Mouse (Mus musculus) intestine, embryonic 16.5 days (tissue): ENCODE measurements around the gene Smpdl3a. TPM values are rescaled to one million over a fixed set of nuclear protein-coding genes. Genes with fewer than 3 reads are reported as not detected.

Experiments
- ATAC-seq: fragments of 200-750 bp; cut with Nextera tagmentation; 2 replicates; pipeline ENCODE4 v1.8.0; 2017; ENCODE audit warnings: moderate TSS enrichment, moderate library complexity
- H3K27ac ChIP-seq: fragments of 300-500 bp; sonication (generic); 2 replicates; pipeline ENCODE4 v1.5.1; 2014; ENCODE audit warnings: mild to moderate bottlenecking, low read length
- H3K27me3 ChIP-seq: fragments of 300-500 bp; sonication (generic); replicated peaks from 2 replicates; pipeline ENCODE4 v1.6.1; 2014; ENCODE audit warnings: low read length, control low read depth, mixed read lengths; ENCODE audit not compliant: control insufficient read depth, insufficient read depth
- H3K36me3 ChIP-seq: fragments of 300-500 bp; sonication (generic); 2 replicates; pipeline ENCODE4 v1.6.1; 2014; ENCODE audit warnings: low read length, control low read depth; ENCODE audit not compliant: control insufficient read depth, insufficient read depth
- H3K4me1 ChIP-seq: fragments of 300-500 bp; sonication (generic); 2 replicates; pipeline ENCODE4 v1.6.1; 2014; ENCODE audit warnings: low read length, control low read depth, mixed read lengths; ENCODE audit not compliant: control insufficient read depth, insufficient read depth
- H3K4me2 ChIP-seq: fragments of 300-500 bp; sonication (generic); 2 replicates; pipeline ENCODE4 v1.6.1; 2014; ENCODE audit warnings: low read depth, low read length, control low read depth
- H3K4me3 ChIP-seq: fragments of 300-500 bp; sonication (generic); 2 replicates; pipeline ENCODE4 v1.5.1; 2014; ENCODE audit warnings: mild to moderate bottlenecking, low read length
- H3K9ac ChIP-seq: fragments of 300-500 bp; sonication (generic); 2 replicates; pipeline ENCODE4 v1.6.1; 2014; ENCODE audit warnings: low read depth, low read length
- H3K9me3 ChIP-seq: fragments of 300-500 bp; sonication (generic); 2 replicates; pipeline ENCODE4 v1.6.1; 2016; ENCODE audit warnings: low read length, control low read depth; ENCODE audit not compliant: control insufficient read depth
- WGBS: fragments of 180-500 bp; shearing (Covaris S2); extraction: QIAGEN DNeasy Blood & Tissue Kit; methylation state at CpG from one replicate; pipeline ENCODE4 v1.1.7; 2014; 5-methylcytosine and 5-hydroxymethylcytosine counted together
- polyA plus RNA-seq: library from polyadenylated mRNA; unstranded; fragments of >200 nt; fragmentation: Nextera tagmentation; extraction: Ambion mirVana; gene quantifications from 2 replicates; pipeline ENCODE4 v1.2.1, GENCODE M21; 2015

The Smpdl3a gene
- polyA plus RNA-seq, 1 experiment from 2014 or later, result 81.6 TPM

DNA sequence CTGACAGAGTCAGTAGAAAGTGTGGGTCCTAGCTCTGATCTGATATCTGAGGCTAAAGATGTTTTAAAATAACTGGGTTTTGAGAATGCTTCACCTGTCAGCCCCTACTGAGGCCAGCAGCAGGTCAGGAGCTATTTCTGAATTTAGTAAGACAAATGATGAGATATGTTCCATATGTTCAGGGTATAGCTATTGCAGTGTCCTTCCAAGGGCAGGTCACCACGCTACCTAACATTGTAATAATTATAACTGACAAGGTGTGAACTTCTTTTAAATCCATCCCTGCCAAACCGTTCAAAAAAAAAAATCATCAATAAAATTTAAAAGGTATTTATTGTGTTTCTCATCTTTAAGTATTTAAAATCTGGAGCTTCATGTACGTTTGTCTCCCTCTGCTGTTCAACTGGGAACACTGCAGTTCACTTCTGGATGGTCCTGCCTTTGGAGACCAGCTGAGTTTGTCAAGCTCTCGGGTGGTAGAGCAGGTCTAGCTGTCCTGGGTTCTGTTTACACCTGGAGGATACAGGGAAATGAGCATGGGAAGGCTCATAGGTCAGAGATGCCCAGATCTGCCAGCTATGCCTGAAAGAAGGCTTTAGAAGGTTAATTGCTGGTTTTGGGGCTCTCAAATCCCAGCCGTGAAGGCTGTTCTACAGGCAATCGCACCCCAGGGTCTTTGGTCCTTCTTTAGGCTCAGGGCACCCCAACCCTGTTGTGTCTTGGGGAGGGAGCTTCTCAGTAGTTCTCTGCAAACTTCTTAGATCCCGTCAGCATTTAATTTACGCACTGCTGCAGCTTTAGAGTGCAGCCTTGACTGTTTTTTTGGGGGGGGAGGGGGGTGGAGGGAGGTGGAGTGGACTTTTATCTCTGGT is 47.7 kb downstream of the Smpdl3a start:
- H3K4me3 ChIP-seq, result no peak overlapping the region
- no peaks in the 10 kb centered on the region for H3K9me3 ChIP-seq
- no peak overlapping the region for H3K9ac ChIP-seq

DNA sequence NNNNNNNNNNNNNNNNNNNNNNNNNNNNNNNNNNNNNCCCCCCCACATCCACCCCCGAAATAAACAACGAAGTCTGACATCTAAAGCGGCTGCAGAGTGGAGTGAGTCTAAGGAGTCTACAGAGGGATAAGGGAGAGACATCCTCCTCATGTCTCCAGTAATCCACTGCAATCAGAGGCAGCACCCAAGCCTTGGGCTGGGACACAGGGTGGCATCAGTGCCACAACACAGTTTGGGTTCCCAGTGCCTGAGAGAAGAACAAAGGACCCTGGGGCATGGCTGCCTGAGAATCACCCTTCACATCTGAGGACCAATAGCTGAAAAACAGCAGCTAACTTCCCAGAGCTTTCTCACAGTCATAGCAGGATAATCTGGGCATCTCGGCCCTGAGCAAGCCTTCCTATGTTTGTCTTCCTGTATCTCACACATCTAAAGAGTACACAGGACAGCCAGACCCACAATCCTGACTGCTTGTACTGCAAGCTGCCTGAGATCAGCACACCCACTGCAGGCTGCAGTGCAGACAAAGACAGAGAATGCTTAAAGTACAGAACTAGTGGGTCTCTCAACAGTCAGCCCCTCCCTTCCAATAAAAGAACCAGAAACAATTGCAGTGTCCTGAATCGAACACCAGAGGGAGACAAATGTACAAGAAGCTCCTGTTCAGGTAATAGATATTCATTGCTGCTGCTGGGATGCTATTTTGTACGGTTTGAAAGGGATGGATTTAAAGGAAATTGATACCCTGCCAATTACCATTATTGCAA is 54.0 kb downstream of the Smpdl3a start:
- no peak overlapping the region for H3K9ac ChIP-seq
- H3K4me2 ChIP-seq, result no peak overlapping the region
- no peaks in the 10 kb centered on the region for H3K36me3 ChIP-seq
- H3K4me1 ChIP-seq, result no peaks in the 10 kb centered on the region
- H3K9me3 ChIP-seq, result no peaks in the 10 kb centered on the region
- no peaks in the 10 kb centered on the region for H3K27me3 ChIP-seq
- ATAC-seq, result no peak
- no peak overlapping the region for H3K27ac ChIP-seq
- H3K4me3 ChIP-seq, result no peak overlapping the region
- 48% methylated on average over 5 of the region's 6 CpGs for WGBS

More for the DNA sequence above, 47.7 kb downstream of the Smpdl3a start:
- Histone ChIP-seq H3K27me3 (no peaks in the 10 kb centered on the region), H3K27ac (no peak overlapping the region), H3K4me2 (no peak overlapping the region), H3K36me3 (no peaks in the 10 kb centered on the region), H3K4me1 (no peaks in the 10 kb centered on the region)
- 37% methylated on average over 8 of the region's 8 CpGs for WGBS
- ATAC-seq, result no peak

Other genes with a start within 250 kb of the Smpdl3a start
- gene Pkib, start 162.4 kb upstream of the Smpdl3a start, polyA plus RNA-seq, result 1.3 and 2.4 TPM in 2 replicates
- gene Fabp7, start 9.5 kb upstream of the Smpdl3a start, polyA plus RNA-seq, result 32.8 and 36.5 TPM in 2 replicates